Mouse (Mus musculus) megakaryocyte, embryonic 14.5 days (primary cell): ENCODE measurements at regions not wholly inside any gene's neighbourhood (a gene's known extent, or its start where the extent isn't known, plus 50 kb on each side); places are given as distances from the start of the nearest gene placed in this dataset.

Source experiments
- FLI1 ChIP-seq: IDR thresholded peaks from 2 replicates; pipeline ENCODE4 v1.6.1; 2012; ENCODE audit warnings: low read length, inconsistent platforms, mixed read lengths
- GATA1 ChIP-seq: IDR thresholded peaks from 3 replicates; pipeline ENCODE4 v1.6.1; 2012; ENCODE audit warnings: mixed read lengths, low read length, inconsistent platforms, borderline replicate concordance

DNA sequence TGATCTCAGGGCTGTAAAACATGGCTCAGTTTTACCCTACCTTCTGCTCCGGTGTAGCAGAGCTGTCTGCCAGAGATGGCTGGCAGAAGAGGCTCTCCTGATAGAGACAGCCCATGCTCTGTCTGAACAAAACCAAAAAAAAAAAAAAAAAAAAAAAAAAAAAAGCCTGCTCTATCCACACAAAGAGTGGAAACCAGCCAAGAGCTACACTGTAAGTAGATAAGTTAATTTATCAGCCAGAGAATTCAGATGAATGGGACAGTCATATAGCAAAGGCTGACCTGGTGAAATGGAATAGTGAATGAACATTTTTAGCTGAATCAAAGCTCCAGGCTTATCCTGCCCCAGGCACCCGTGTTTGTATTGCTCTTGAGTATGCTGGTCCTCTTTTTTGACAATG lies 248.2 kb upstream of the Gm10131 start:
- no peak for TF ChIP-seq FLI1
- no peak for TF ChIP-seq GATA1
